Mouse (Mus musculus) ovary, adult 18-20 months (tissue): Measurements from ENCODE around the gene Faap20.
"Not testable (repeated sequence)": the region's sequence is repeated elsewhere in the genome, so short reads cannot be mapped to it uniquely, and the experiment has no call there.

Source experiments
- DNase-seq: peaks from one replicate; pipeline ENCODE4 v3.0.0; 2022; ENCODE audit warnings: low spot score, mixed read lengths

The Faap20 gene

DNA sequence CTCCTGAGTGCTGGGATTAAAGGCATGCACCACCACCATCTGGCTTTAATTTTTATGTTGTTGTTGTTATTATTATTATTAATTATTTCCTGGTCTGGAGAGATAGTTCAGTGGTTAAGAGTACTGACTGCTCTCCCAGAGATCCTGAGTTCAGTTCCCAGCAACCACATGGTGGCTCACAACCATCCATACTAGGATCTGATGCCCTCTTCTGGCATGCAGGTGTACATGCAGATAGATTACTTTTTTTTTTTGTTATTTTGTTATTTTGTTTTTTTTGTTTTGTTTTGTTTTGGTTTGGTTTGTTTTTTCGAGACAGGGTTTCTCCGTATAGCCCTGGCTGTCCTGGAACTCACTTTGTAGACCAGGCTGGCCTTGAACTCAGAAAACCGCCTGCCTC lies 1.5 kb upstream of the Faap20 start:
- DNase-seq: not testable (repeated sequence)

GRCm38 (mm10) chr4:155249257-155249647 lies 350 bp upstream of the Faap20 start:
- DNase-seq: peak; percentile 75

GRCm38 (mm10) chr4:155250361-155251117 lies 937 bp downstream of the Faap20 start:
- DNase-seq: no peak

- no peak for DNase-seq
Observed at GRCm38 (mm10) chr4:155251147-155251546, 1.5 kb downstream of the Faap20 start.

- DNase-seq: no peak
Observed at GRCm38 (mm10) chr4:155252253-155252652, 2.7 kb downstream of the Faap20 start.

DNA sequence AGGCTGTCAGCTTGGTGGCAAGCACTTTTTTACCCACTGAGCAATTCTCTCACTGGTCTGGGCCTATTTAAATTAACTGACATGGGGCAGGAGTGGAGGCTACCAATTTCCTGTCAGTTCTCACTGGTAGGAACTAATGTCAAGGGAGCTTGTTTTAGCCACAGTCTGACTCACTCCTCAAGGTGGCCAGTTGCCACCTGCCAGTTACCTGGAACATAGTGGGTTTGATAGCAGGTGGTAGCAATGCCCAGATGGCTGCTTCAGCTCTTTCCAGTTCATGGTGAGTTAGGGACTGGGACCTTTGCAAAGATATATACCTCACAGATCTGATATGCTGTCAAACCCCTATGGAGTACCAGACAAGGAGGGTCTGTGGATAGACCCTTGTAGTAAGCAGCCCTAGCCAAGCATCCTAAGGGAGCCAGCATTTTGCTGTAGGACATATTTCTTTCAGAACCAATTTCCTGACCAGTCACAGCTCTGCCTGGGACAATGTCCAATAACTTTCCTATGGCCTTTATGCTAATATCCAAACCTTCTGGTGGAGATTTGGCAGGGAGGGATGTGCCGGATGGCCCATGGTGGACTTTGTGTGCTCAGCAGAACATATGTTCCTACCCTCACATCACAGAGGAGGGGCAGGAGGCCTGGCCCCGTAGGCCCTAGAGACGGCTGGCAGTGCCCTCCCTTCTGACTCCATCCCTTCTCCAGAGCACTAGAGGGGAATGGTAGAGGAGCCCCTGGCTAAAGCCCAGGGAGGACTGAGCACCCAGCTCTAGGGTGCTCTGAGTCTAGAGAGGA lies 15.1 kb downstream of the Faap20 start:
- DNase-seq: no peak

DNA sequence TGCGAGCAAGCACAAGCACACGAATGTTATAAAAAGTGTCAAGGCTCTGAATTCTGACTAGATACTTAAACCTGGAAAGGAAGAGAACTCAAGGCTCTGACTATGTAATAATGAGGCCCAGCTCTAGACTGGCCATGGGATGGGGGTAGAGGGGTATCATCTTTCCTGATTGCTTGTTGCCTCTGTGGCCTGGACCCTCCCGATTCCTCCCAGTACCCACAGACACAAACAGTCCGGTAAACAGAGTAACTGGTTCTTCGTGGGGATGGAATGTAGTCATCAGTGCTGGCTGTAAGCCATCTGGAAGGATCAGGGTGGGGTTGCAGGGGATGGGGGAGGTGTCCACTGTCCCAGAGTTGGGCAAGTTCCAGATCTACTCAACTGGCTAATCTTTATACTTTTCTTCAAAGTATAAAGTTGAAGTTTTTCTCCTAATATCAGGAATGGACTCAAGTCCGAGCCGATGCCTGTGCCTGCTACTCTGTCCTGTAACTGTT lies 17.5 kb downstream of the Faap20 start:
- no peak for DNase-seq

DNA sequence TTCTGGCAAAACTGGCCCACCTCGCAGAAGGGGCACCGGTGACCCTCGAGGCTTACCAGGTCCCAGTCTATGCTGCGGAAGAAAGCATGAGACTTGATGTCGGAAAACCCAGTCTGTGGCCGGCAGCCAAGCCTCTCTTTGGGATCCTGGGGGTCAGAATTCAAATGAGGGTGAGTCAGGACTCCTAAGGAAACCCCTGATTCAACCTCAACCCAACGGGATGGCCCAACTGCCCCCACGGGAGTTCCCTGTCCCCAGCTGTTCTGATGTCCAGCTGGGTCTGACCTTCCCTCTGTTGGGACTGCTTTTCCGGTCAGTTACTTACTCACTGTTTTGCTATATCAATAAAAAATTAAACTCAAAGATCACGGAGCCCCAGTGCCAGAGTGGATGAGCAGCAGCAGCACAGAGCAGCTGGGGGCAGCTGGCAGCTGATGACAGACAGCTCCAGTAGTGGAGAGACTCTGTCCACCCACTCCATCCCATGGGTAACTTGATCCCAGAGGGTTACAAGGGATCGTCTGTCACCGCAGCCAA lies 18.1 kb downstream of the Faap20 start:
- DNase-seq: no peak

GRCm38 (mm10) chr4:155268382-155268781 lies 18.8 kb downstream of the Faap20 start:
- no peak for DNase-seq

- DNase-seq: no peak
Observed at GRCm38 (mm10) chr4:155274451-155274850, 24.8 kb downstream of the Faap20 start.

DNA sequence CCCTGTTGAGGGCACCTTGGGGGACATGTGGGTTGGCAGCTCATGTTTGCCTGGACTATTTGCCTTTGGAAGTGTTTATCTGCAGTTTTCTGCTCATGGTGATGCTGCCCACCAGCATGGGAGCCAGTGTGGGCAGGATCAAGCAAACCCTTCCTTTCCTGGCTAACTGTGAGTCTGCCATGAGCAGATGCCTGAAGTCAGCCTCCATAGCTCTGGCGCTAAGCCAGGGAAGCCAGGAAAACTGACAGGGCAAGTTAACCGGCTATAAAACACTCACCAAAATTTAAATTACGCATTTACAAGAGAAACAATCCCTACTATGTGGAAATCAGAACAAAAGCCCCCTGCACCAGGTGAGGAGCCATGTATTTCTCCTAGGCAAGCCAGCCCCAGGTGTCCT lies 25.2 kb downstream of the Faap20 start:
- no peak for DNase-seq

DNA sequence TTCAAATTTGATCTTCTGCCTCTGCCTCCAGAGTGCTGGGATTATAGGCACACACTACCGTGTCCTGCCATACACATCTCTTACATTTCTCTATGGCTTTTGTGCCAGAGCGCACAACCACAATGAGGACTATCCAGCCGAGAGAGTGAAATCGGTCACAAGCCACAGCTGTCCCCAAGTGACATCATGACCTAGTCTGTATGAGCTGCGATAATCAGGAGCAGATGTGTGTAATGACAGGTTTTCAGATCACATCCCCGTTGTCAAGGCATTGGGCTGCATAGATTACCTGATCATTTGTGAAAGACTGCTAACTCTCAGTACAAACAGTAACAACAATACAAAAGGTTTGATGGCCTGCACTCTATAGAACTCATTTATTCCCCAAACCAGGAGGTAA lies 28.4 kb downstream of the Faap20 start:
- no peak for DNase-seq

DNA sequence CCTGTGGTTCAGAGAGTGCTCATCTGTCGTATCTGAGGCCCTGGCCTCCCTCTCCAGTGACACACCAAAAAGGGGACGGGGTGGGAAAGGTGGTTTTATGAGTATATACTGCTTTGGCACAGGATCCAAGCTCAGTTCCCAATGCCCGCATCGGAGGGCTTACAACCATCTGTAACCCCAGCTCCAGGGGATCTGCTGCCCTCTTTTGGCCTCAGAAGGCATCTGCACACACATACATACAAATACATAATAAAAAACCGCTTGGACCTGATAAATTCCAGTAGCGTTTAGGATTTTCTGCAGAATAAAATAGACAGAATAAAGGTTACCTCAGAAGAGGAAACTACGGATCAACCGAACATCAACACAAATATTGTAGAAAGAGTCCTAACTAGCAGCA lies 29.5 kb downstream of the Faap20 start:
- DNase-seq: no peak

- no peak for DNase-seq
Observed at GRCm38 (mm10) chr4:155279926-155280767, 30.5 kb downstream of the Faap20 start.

DNA sequence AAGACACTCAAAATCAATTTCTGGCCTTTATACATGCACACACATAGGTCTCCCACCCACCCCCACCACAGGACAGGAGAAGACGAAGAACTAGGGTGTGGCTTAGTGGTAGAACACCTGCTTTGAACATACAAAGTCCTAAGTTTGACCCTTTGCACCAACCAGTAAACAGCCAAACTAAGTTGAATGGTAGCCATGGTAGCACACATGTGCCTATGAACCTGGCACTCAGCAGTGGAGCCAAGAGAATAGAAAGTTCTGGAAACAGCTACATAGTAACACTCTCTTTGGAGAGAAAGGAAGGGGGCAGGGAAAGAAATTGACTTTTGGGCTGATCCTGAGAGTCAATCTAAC lies 31.1 kb downstream of the Faap20 start:
- DNase-seq: no peak

- no peak for DNase-seq
Observed at GRCm38 (mm10) chr4:155281227-155281626, 31.6 kb downstream of the Faap20 start.

GRCm38 (mm10) chr4:155281652-155282051 lies 32.0 kb downstream of the Faap20 start:
- no peak for DNase-seq

GRCm38 (mm10) chr4:155282231-155282630 lies 32.6 kb downstream of the Faap20 start:
- no peak for DNase-seq

DNA sequence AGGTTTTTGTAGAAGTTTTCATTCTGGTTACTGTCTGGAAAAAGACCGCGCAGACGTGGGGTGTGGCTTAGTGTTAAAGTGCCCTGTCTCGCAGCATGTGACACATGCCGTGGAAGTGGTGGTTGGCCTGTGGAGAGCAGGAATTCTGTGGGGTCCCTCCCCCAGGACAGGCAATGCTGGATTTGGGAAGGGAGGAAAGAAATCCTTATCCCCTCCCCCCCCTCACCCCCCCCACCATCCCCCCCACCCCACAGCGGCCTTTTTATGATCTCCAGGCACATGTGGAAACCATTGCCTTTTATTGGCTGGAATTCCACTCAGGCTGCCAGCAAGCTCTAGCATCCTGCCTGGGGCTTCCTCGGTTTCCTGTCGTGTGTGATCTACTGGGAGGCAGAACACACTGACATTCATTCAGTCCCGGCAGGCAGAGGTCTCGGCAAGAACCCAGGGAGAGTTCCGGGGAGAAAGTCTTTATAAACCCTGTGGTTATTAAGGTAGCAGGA lies 33.5 kb downstream of the Faap20 start:
- DNase-seq: no peak

GRCm38 (mm10) chr4:155283585-155283984 lies 34.0 kb downstream of the Faap20 start:
- DNase-seq: no peak

- no peak for DNase-seq
Observed at GRCm38 (mm10) chr4:155284521-155285379, 35.1 kb downstream of the Faap20 start.
